Mouse (Mus musculus) brain, embryonic 14.5 days (tissue): Measurements from ENCODE around the gene Whrn.

ENCODE experiments used
- CTCF ChIP-seq: fragments of 200-500 bp; IDR thresholded peaks from 2 replicates; pipeline ENCODE4 v1.5.1; 2012; ENCODE audit warnings: inconsistent platforms, mild to moderate bottlenecking, moderate library complexity, borderline replicate concordance; ENCODE audit not compliant: insufficient read depth, insufficient read length; ENCODE audit errors: extremely low read depth
- POLR2A ChIP-seq: fragments of 200-500 bp; IDR thresholded peaks from 2 replicates; pipeline ENCODE4 v1.6.1; 2012; ENCODE audit warnings: mild to moderate bottlenecking, inconsistent platforms, borderline replicate concordance; ENCODE audit not compliant: poor library complexity, insufficient read depth, insufficient read length, severe bottlenecking; ENCODE audit errors: extremely low read depth

DNA sequence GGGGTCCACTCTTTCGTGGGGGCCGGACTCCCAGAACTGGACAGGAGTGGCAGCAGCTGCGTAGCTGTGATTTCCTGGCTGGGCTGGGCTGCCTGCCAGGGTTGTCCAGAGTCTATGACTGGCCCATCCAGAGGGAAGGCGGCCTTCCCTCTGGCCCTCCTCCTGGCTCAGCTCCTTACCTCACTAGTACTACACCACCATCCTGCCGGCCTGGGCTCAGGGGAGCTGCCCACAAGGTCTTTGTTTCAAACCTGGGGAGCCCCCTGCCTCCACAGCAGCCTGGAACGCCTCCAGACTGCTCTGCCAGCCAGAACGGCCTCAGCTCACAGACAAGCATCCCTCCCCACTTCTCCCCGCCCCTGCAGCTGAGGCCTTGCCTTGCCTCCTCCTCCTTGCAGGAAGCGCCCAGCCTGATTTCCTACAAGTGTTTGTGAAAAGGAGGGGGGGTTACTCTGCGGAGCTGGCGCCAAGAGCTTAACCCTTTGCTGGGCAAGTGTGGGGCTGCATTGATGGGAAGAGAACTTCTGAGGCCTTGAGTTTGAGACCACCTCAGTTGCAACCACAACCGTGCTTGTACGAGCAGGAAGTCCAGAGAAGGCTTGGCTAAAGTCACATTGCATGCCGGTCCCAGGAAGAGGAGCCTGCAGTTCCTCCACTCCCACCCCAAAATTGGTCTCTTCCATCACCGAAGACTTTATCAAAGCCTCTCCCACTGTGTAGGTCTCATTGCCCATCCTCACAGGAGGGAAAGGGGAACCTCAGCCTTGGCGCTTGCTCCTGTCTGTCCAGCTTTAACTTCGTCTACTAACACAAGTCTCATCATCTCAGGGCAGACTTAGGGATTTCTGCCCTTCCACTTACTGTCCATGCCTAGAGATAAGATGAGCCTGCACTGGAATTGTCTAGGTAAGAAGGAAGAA, 92.5 kb downstream of the Whrn start, which contains the start of gene Akna:
- TF ChIP-seq CTCF (no peak), POLR2A (peak; percentile 49; the same call in 1 of the 2 replicates)
